Mouse (Mus musculus) forebrain, embryonic 14.5 days (tissue): ENCODE measurements around the gene Drc7. TPM values are rescaled to one million over a fixed set of nuclear protein-coding genes. Genes with fewer than 3 reads are reported as not detected.
A peak's percentile ranks its signal among the peaks of the same experiment; 100 is the strongest.

Experiments used
- ATAC-seq: fragments of 200-750 bp; cut with Nextera tagmentation; 2 replicates; pipeline ENCODE4 v1.8.0; 2017; ENCODE audit warnings: mild to moderate bottlenecking, moderate library complexity
- DNase-seq: peaks from one replicate; pipeline ENCODE4 v3.0.0-alpha.2; 2015; ENCODE audit warnings: low spot score
- H3K27ac ChIP-seq: fragments of 300-500 bp; sonication (generic); 2 replicates; pipeline ENCODE4 v1.5.1; 2014; ENCODE audit warnings: low read depth, mild to moderate bottlenecking, control low read depth, low read length, moderate library complexity
- H3K27me3 ChIP-seq: fragments of 300-500 bp; sonication (generic); replicated peaks from 2 replicates; pipeline ENCODE4 v1.6.1; 2014; ENCODE audit warnings: low read length, control low read depth, mixed read lengths; ENCODE audit not compliant: control insufficient read depth, insufficient read depth
- H3K36me3 ChIP-seq: fragments of 300-500 bp; sonication (generic); 2 replicates; pipeline ENCODE4 v1.6.1; 2014; ENCODE audit warnings: low read length, control low read depth; ENCODE audit not compliant: control insufficient read depth, insufficient read depth
- H3K4me1 ChIP-seq: fragments of 300-500 bp; sonication (generic); 2 replicates; pipeline ENCODE4 v1.6.1; 2014; ENCODE audit warnings: antibody characterized with exemption, low read length, control low read depth; ENCODE audit not compliant: control insufficient read depth, insufficient read depth
- H3K4me2 ChIP-seq: fragments of 300-500 bp; sonication (generic); 2 replicates; pipeline ENCODE4 v1.6.1; 2014; ENCODE audit warnings: mild to moderate bottlenecking, control low read depth, low read length
- H3K4me3 ChIP-seq: fragments of 300-500 bp; sonication (generic); 2 replicates; pipeline ENCODE4 v1.5.1; 2014; ENCODE audit warnings: low read depth, low read length, control low read depth
- H3K9ac ChIP-seq: fragments of 300-500 bp; sonication (generic); 2 replicates; pipeline ENCODE4 v1.6.1; 2014; ENCODE audit warnings: mild to moderate bottlenecking, low read length, control low read depth, moderate library complexity
- H3K9me3 ChIP-seq: fragments of 300-500 bp; sonication (generic); replicated peaks from 2 replicates; pipeline ENCODE4 v1.6.1; 2016; ENCODE audit warnings: low read length, control low read depth, mixed read lengths; ENCODE audit not compliant: control insufficient read depth
- WGBS: fragments of 180-500 bp; shearing (Covaris S2); extraction: QIAGEN DNeasy Blood & Tissue Kit; methylation state at CpG from one replicate; pipeline ENCODE4 v1.1.7; 2014; 5-methylcytosine and 5-hydroxymethylcytosine counted together
- polyA plus RNA-seq: library from polyadenylated mRNA; unstranded; fragments of >200 nt; fragmentation: Nextera tagmentation; extraction: Ambion mirVana; gene quantifications from 2 replicates; pipeline ENCODE4 v1.2.1, GENCODE M21; 2014

Drc7 gene
- polyA plus RNA-seq, 1 experiment from 2014 or later = 0.71 TPM

GRCm38 (mm10) chr8:95099009-95099408 is 44.1 kb downstream of the Drc7 start:
- Histone ChIP-seq H3K9me3 (no peaks in the 10 kb centered on the region), H3K4me1 (no peaks in the 10 kb centered on the region), H3K27ac (no peak overlapping the region), H3K9ac (no peak overlapping the region), H3K27me3 (no peaks in the 10 kb centered on the region), H3K4me3 (no peak overlapping the region), H3K36me3 (peaks cover 71% of the 10 kb centered on the region), H3K4me2 (no peak overlapping the region)
- peak; percentile 78 for ATAC-seq
- WGBS = 28% methylated on average over 5 of the region's 5 CpGs
- peak; percentile 66 for DNase-seq

DNA sequence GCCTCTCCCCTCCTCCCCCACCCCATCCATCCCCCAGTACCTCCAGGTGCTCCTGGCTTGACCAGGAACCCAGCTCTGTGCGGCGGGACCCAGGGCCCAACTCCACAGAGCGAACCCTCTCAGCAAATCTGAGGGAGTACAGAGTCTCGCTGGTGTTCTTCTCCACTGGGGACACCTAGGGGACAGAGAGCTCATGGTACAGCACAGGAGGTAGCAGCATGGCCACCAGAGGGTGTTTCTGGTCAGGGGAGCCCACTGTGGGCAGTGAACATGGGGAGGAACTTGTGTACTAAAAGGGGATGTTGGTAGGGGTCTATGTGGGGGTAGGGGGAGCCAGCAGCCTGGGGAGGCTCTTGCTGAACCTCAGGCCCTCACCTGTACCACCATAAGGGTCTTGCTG is 47.1 kb downstream of the Drc7 start:
- H3K4me3 ChIP-seq = no peak overlapping the region
- H3K27me3 ChIP-seq = no peaks in the 10 kb centered on the region
- no peaks in the 10 kb centered on the region for H3K9me3 ChIP-seq
- no peak for DNase-seq
- WGBS = 78% methylated on average over 4 of the region's 4 CpGs
- H3K36me3 ChIP-seq = peaks cover 44% of the 10 kb centered on the region
- no peaks in the 10 kb centered on the region for H3K4me1 ChIP-seq
- no peak overlapping the region for H3K27ac ChIP-seq
- no peak overlapping the region for H3K4me2 ChIP-seq
- no peak overlapping the region for H3K9ac ChIP-seq
- no peak for ATAC-seq

GRCm38 (mm10) chr8:95107306-95107705 is 52.4 kb downstream of the Drc7 start:
- 87% methylated on average over 13 of the region's 13 CpGs for WGBS
- Histone ChIP-seq H3K27ac (no peak overlapping the region), H3K9ac (no peak overlapping the region), H3K9me3 (no peaks in the 10 kb centered on the region), H3K4me2 (no peak overlapping the region), H3K4me1 (no peaks in the 10 kb centered on the region), H3K4me3 (no peak overlapping the region), H3K36me3 (0 out of 2 replicates have a peak, but pooled peaks cover 5% of the 10 kb centered on the region), H3K27me3 (no peaks in the 10 kb centered on the region)
- ATAC-seq (no peak), DNase-seq (no peak)

DNA sequence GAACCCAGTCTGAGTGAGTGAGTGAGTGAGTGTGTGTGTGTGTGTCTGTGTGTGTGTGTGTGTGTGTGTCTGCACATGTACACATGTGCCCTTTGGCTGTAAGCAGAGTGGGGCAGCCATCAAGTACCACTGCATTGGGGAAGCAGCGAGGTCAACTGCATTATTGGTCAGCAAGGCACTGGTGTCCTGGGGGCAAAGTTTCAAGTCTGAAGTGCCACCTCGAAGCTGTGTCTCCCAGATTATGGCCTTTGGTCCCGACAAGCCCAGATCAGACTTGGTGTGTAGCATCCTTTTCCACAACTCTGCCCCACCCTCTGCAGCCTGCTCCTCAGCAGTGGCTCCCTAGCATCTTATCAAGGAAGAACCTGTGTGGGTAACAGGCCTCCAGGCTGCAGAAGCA is 57.7 kb downstream of the Drc7 start:
- no peaks in the 10 kb centered on the region for H3K9me3 ChIP-seq
- 94% methylated on average over 3 of the region's 3 CpGs for WGBS
- ATAC-seq (no peak), DNase-seq (no peak)
- no peak overlapping the region for H3K9ac ChIP-seq
- H3K27ac ChIP-seq = no peak overlapping the region
- no peak overlapping the region for H3K4me2 ChIP-seq
- no peaks in the 10 kb centered on the region for H3K4me1 ChIP-seq
- H3K4me3 ChIP-seq = no peak overlapping the region
- H3K27me3 ChIP-seq = no peaks in the 10 kb centered on the region
- H3K36me3 ChIP-seq = no peaks in the 10 kb centered on the region

DNA sequence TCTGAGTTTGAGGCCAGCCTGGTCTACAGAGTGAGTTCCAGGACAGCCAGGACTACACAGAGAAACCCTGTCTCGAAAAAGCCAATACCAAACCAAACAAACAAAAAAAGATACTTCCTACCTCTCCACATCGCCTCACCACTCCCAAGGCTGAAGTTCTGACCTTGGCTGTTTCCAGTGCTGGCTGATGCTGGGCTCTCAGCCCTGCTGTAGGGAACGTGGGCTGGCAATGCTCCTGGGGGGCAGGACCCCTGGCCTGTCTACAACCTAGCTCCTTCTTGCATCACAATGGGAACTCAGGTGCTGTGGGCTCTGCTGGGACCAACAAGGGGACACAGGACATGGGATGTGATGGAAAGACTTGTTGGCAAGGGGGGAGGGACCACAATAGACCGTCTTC is 58.2 kb downstream of the Drc7 start:
- WGBS = 82% methylated on average over 4 of the region's 4 CpGs

DNA sequence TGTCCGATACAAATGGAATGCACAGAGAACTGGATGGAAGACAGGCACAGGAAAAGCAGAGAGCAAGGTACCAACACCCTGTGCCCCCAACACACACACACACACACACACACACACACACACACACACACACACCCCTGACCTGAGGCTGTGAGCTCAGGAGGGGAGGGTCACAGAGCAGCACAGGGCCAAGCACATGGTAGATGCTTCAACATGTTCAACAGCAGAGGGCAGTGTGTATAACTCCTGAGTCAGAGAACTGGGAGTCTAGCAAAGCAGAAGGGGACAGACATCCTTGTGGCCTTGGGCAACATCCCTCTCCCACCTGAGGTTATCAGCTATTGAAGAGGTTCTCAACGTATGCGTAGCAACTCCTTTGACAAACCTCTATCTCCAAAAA is 58.8 kb downstream of the Drc7 start:
- ATAC-seq (peak; percentile 34; the same call in 1 of the 2 replicates), DNase-seq (peak; percentile 80)
- 82% methylated on average over 3 of the region's 3 CpGs for WGBS

More for the DNA sequence above, 58.2 kb downstream of the Drc7 start:
- Histone ChIP-seq H3K9ac (no peak overlapping the region), H3K4me2 (no peak overlapping the region), H3K27me3 (no peaks in the 10 kb centered on the region), H3K9me3 (no peaks in the 10 kb centered on the region), H3K36me3 (no peaks in the 10 kb centered on the region), H3K4me1 (no peaks in the 10 kb centered on the region), H3K27ac (no peak overlapping the region), H3K4me3 (no peak overlapping the region)
- ATAC-seq = no peak
- DNase-seq = no peak

DNA sequence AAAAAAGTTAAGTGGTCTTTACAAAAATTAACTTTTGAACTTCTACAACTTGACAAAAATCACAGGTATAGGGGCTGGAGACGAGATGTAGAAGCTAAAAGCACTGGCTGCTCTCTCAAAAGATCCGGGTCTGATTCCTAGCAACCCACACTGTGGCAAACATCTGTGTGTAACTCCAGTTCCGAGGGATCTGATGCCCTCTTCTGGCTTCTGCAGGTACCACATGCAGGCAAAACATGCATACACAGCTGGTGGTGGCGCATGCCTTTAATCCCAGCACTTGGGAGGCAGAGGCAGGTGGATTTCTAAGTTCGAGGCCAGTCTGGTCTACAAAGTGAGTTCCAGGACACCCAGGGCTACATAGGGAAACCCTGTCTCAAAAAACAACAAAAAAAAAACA is 68.6 kb downstream of the Drc7 start:
- DNase-seq (no peak), ATAC-seq (no peak)
- Histone ChIP-seq H3K36me3 (no peaks in the 10 kb centered on the region), H3K9ac (no peak overlapping the region), H3K4me3 (no peak overlapping the region), H3K4me1 (no peaks in the 10 kb centered on the region), H3K9me3 (no peaks in the 10 kb centered on the region), H3K27ac (no peak overlapping the region), H3K27me3 (no peaks in the 10 kb centered on the region), H3K4me2 (no peak overlapping the region)
- 88% methylated on average over 5 of the region's 5 CpGs for WGBS

More for the DNA sequence above, 58.8 kb downstream of the Drc7 start:
- H3K9ac ChIP-seq = no peak overlapping the region
- no peaks in the 10 kb centered on the region for H3K36me3 ChIP-seq
- H3K27me3 ChIP-seq = no peaks in the 10 kb centered on the region
- H3K9me3 ChIP-seq = no peaks in the 10 kb centered on the region
- no peaks in the 10 kb centered on the region for H3K4me1 ChIP-seq
- no peak overlapping the region for H3K4me3 ChIP-seq
- H3K27ac ChIP-seq = no peak overlapping the region
- H3K4me2 ChIP-seq = no peak overlapping the region

- Histone ChIP-seq H3K9me3 (no peaks in the 10 kb centered on the region), H3K4me1 (no peaks in the 10 kb centered on the region), H3K36me3 (no peaks in the 10 kb centered on the region), H3K4me3 (no peak overlapping the region), H3K27me3 (no peaks in the 10 kb centered on the region), H3K9ac (no peak overlapping the region), H3K27ac (no peak overlapping the region), H3K4me2 (no peak overlapping the region)
- ATAC-seq = no peak
- no peak for DNase-seq
- 84% methylated on average over 11 of the region's 11 CpGs for WGBS
Measured at GRCm38 (mm10) chr8:95126497-95126896, 71.6 kb downstream of the Drc7 start.

GRCm38 (mm10) chr8:95127658-95128057 is 72.8 kb downstream of the Drc7 start:
- H3K9ac ChIP-seq = no peak overlapping the region
- no peaks in the 10 kb centered on the region for H3K4me1 ChIP-seq
- DNase-seq (no peak), ATAC-seq (no peak)
- no peaks in the 10 kb centered on the region for H3K9me3 ChIP-seq
- H3K27ac ChIP-seq = no peak overlapping the region
- H3K4me3 ChIP-seq = no peak overlapping the region
- no peaks in the 10 kb centered on the region for H3K36me3 ChIP-seq
- no peak overlapping the region for H3K4me2 ChIP-seq
- H3K27me3 ChIP-seq = no peaks in the 10 kb centered on the region
- WGBS = 75% methylated on average over 9 of the region's 9 CpGs
